Mouse (Mus musculus): ENCODE measurements around the gene Dlg2.
A peak's percentile ranks its signal among the peaks of the same experiment; 100 is the strongest.

Gene Dlg2

DNA sequence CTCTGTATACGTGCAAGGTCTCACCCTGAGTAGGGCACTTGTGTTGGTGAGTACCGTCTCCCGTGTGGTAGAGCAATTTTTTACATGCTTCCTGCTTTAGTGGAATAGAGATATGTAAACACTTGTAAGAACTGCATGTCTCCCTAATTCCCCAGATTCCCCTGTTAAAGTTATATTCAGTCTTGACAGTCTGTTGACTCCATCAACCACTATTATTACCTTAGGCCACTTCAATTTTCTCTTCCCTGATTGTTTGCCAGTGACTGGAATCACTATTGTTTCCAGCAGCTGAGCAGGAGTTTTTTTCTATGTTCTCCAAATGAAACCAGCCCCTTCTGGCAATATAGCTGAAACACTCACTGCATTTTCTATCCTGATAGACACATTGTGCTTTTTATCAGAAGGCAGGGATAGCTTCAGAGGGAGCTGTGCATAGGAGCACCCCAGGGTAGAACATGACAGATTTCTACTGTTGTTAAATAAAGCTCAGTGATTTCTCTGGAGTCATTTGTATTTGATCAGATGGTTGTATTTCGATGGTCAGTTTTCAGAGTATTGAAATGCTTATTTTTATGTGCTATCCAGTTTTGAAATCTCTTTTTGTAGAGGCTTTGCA lies 1314.6 kb downstream of the Dlg2 start:
- no peak for DNase-seq

DNA sequence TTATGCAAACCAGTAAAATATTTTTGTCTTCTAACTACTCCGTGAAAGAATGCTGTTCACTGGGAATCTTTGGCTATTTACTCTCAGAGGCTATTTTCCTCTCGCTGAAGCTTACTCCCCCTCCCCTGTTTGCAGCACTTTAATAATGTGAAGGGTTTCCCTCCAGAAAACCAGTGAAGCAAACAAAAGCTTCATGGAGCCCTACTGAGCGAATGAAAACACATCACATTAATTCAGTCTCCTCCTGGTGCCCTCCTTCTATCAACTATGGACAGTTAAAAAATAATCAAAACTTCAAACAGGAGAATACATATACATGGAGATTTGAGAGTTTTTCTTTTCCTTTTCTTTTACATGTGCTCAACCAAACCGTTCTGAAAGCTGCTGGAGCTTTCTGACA lies 1330.2 kb downstream of the Dlg2 start:
- no peak for DNase-seq

DNA sequence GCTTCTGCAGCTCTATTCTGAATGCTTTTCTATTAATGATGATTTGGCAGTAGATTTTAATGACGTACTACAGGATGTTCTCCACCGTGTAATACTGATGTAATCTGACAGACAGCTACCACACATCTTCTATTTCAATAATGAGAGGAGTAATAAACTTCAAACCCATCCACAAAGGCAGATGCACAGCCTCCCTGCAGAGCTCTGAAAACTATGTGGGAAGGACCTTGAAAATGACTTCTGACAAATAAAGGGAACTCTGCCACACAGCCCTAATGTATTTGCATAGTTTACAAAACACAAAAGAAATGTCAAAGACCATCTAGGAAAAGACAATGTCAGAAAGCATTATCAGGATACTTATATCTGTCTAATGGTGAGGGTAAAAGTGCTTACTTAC lies 1334.3 kb downstream of the Dlg2 start:
- DNase-seq: no peak

DNA sequence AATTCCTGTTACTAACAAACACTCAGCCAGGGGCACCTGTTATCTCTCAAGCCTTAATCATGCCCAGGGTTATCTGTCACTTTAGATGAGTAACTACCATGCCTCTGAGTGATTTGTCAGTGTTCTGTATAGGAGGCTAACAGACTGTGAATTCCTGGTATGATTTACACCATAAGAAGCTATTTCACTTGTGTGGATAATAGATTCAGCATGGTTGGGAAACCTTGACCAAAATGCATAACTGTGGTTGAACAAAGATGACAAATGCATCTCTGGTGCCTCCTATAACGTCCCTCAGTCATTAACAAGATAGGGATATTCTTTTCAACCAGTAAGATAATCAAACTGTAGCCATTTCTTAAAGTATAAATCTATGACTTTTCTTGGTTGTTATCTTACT lies 1341.5 kb downstream of the Dlg2 start:
- DNase-seq: no peak

DNA sequence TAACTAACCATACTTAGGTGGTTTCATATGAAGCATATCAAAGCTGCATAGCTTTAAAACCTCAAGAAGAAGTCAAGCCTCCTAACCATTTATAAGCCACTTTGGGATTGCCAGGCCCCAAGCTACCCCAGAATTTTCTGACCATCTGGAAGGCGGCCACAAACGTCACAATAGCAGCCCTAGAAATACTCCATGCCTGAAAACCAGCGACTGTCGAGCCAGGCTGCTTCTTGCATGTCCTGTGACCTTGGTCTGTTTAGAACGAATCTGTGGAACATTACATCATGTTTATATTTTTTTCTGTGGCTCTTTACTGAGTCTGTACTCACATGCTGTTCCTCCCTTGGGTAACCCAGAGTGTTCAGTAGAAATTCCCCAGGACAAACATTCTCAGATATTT lies 1355.7 kb downstream of the Dlg2 start:
- DNase-seq: no peak

DNA sequence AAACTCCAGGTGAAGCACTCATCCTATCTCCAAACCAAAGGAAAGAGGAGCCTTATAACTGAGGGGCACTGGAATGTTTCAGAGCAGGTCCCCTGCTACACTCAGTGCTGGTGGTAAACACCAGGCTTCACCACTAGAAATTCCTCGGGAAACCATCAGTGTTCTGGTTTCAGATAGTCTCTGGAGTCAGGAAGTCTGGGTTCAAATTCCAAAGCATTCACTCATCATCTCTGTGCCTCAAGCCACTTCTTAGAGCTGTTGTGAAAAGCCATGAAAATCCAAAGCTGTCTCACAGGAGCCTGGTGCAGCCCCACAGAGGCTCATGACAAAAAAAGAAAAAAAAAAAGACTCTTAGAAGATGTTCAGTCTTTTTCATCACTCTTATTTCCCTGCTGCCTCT lies 1369.3 kb downstream of the Dlg2 start:
- no peak for DNase-seq

DNA sequence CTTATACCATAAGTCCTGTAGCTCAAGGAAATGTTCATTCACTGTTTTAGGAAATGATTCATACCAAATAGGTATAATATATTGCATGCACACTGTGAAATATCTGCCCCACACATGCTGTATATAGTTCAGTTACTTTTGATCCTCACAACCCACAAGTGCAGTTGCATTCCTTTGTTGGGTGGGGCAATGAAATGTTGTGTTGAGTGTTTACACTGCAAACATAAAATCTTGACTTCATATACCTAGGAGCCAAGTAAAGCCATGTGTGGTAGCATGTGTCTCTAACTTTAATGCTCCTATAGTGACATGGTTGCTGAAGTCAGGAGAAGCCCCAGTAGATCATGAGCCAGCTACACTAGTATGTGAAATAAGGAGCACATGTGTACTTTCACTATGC lies 1372.9 kb downstream of the Dlg2 start:
- DNase-seq: no peak

DNA sequence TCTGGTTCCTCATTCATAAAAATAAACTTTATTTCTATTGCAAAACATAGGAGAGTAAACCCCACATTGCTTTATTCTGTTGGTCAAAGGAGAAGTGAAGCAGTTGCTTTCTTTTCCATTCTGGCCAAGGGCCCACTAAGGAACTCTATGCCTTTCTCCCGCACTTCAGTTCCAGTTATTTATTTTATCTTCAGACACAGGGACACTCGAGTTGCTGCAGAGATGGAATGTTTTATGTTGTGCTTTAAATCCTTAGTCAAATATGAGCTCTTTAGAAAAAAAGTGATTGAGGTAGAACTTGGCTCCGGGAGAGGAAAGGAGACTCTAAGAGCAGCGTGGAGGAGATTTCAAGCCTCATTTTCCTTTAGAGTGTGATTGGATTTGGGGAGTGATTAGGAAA lies 1377.2 kb downstream of the Dlg2 start:
- DNase-seq: no peak

DNA sequence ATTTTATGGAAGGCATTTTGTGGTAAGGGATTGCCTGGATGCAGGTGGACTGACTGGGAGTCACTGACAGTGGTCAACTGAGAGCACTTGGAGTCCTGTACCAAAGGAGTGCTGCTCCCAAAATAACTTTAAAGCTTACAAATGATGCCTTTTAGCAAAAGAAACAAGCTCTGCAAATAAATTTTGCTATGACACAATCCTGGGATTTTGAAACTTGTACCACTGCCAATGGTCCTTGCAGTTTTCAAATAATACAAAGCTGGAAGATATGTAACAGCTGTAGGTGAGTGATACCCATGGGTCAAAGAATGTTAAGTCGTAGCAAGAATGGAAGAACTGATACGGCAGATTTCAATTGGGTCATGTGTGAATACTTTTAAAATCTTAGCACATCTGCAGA lies 1380.5 kb downstream of the Dlg2 start:
- peak; percentile 3 for DNase-seq

DNA sequence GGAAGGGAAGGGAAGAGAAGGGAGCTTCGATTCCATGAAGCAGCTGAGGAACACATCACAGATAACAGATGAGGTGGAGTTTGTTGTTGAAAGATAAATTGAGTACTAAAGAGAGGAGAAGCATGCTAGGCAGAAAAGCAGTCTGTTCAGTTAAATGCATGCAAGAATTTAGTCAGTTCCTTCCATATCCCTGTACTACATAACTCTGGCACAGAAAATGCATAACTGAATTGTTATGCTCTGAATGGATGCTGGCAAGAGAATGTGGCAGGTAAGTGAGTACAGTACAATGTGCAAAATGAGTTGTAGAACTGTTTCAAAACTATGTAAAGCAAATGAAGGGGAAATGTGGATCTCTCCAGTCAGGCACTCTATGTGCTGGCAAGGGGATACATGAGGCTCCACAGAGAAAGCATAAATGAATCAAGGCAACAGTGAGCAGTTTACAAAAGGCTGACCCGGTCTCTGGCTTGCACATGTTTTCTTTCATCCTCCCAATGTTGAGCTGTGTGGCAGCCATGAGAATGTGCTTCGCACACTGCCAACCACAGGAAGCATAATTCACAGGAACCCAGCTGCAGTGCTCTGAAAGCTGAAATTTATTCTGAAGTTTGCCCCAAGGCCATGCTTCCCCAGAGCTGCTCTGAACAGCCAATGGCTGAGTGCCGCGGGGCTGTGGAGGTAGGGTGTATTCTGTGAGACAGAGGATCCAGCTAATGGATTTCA lies 1386.5 kb downstream of the Dlg2 start:
- no peak for DNase-seq

DNA sequence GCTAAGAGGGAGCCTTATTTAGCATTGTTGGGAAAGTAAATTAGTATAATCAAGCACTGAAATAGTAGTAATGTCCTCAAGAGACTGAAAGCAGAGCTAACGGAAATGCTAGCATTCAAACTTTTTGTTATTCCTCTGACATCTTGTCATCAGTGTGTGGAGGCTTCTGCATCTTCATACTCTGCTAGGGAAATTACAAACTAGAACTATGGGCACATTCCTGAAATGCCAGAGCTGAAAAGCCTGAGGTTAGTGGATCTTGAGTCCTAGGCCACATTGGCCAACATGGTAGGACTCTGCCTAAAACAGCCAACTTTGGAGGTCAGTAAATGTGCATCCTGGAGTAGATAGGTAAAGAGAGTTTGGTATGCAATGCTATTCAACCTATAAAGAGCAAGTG lies 1392.4 kb downstream of the Dlg2 start:
- no peak for DNase-seq

DNA sequence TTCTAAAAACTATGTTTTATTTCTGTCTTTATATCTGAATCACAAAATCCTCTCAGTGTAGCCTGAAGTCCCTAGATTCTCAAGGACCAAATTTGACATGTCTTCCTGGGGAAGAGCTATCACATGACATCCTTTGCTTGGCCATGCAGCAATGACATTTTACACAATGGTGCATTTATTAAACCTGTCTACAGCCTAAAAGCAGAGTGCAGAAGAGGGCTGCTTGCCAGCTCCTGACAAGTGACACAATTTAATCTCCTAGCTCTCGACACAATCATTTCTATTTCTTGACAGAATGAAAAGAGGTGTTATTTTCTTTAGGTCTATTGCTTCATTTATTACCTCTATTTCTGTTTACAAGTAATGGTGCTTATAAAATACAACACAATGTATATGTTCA lies 1400.4 kb downstream of the Dlg2 start:
- DNase-seq: no peak

DNA sequence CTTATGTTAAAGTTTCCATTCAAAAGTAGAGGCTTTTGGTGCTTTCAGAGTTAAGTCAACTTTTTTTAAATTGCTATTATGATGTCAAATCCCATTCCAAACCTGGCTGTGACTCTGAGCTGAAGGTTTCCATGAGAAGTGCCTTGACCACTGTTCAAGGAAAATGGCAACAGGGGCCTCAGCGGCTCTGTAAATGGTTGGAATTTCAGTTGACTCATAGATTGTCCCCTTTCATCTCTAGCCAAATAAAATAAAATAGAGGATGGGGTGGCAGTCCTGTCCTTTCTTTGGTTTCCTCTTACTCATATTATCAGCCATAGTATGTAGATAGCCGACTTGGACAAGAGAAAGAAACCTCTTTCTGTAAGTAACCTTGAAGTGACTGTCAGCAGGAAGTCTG lies 1401.3 kb downstream of the Dlg2 start:
- no peak for DNase-seq

DNA sequence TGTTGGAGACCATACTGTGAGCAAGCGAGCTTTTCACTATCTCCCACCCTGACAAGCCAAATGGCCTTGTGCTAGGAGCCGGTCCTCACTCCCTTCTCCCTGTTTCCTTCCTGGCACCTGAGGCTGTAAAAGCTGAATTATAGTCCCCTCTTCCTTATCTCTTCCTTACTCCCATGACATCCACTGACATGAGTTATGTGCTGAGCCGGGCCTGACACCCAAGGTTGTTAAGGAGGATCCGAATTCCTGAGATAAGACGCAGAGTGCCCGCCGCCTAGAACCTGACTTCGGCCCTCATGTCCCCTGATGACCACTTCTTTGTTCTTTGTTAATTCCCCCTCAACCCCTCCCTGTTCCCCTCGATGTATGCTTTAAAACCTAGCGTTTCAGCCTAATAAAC lies 1409.9 kb downstream of the Dlg2 start:
- no peak for DNase-seq

DNA sequence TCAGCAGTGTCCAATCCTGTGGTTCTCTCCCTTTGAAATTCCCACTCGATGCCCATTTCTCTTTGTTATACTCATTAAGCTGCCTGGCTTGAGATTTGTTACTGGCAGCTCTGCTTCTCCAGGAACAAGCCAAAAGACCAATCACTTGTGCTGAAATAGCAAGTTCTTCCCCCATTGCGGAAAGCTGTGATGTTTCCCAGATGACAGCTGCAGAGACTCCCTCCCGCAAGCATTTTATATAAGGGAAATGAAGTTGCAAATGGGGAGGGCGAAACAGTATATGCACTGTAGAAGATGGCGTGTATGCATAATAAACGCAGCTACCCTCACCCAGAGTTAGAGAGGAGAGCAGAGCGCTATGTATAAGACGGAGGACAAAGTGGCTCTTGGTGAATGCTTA lies 1417.5 kb downstream of the Dlg2 start:
- no peak for DNase-seq

DNA sequence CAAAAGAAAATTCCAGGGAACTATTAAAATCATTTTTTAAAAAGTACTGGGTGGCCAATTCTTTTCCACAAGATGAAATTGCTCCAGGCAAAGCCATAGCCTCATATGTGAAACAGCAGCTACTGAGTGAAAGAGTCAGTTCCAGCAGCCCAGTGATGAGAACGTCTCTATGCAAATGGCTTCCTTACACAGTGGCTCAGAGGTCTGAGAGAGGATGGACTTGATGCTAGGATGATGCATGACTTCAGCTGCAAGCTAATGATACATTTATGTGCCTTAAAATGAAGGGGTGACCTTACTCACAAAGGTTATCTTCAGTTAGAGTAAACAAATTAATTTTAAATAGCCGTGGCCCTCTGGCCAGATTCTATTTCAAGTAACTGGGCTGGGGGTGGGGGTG lies 1420.5 kb downstream of the Dlg2 start:
- no peak for DNase-seq

DNA sequence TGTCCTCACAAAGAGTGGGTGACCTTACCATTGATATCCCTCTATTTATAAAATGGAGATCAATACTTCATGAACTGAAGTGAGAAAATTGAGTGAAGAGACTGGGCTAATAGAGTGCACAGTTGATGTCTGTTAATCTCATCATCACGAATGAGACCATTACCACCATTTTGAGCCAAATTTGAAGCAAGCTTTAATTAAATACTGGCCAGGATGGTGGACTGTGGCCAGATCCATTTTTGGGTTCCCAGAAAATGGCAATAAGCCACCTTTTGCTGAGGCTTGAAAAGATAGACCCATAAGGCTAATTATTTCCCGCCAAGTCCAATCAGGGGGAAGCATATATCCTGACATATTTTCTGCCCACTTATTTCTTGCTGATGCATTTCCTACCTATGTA lies 1421.0 kb downstream of the Dlg2 start:
- no peak for DNase-seq

DNA sequence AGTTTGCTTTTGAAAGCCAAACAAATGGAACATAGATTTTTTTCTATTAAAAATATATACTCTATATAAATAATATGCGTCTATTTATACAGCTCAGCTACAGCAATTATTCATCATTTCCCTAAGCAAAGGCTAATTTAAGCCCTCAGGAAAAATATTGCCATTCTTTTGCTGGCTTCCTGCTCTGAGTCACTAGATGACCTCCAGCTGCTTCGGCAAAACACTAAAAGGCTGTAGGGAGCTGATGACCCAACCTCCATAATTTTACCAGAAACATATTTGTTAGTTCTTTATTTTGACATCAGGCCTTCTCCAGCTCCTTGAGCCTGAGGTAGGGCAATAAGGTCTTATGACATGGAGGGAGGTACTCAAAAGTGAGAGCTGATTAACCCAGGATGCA lies 1426.0 kb downstream of the Dlg2 start:
- DNase-seq: no peak

DNA sequence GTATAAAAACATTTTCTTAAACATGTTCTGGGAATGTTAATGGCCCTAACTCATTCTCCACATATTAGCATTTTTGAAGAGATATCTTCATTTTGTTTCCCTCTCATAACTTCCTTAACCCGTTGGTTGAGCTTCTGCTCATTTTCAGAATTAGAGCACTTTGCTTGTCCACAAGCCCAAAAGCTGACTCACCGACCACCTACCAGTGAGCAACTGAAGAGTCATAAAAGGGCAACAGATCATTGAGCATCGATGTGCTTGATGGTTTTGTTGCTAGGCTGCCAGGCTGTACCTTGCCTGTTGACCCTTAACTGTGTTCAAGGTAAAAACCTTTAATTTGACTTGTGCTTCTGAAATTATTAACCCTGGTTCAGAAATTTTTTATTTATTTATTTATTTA lies 1440.3 kb downstream of the Dlg2 start:
- no peak for DNase-seq

DNA sequence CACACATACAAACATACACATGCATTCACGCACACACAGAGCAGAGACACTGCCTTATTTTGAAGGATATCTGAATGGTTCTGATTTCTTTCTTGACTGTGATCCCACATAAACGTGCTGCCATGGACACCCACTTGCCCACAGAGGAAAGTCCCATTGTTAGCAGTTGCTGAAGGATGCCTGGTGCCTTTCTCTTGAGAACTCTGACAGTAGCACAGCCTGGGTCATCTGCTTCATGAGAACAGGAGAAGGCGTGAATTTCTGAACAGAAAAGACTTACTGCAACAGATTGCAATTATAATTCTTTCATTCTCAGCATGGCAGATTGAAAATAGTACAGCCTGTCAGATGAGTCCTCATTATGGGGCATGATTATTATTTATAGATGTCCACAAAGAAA lies 1442.6 kb downstream of the Dlg2 start:
- no peak for DNase-seq

DNA sequence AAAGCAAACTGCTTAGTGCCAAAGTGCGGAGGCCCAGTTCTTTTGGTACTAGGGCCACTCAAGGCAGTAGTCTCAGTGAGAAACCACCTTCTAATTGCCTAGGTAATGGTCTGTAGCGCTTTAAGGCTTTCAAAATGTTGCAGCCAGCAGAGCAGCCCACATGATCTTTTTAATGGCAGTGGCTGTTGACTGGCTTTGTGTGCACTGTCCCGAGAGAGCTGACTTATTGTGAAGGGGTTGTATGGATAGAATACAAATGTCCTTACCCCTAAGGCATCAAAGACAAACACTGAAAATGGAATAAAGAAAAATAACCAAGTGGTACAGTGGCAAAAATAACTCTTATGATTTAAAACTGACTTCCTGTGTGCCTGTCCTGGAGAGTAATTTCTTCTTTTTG lies 1443.3 kb downstream of the Dlg2 start:
- no peak for DNase-seq

DNA sequence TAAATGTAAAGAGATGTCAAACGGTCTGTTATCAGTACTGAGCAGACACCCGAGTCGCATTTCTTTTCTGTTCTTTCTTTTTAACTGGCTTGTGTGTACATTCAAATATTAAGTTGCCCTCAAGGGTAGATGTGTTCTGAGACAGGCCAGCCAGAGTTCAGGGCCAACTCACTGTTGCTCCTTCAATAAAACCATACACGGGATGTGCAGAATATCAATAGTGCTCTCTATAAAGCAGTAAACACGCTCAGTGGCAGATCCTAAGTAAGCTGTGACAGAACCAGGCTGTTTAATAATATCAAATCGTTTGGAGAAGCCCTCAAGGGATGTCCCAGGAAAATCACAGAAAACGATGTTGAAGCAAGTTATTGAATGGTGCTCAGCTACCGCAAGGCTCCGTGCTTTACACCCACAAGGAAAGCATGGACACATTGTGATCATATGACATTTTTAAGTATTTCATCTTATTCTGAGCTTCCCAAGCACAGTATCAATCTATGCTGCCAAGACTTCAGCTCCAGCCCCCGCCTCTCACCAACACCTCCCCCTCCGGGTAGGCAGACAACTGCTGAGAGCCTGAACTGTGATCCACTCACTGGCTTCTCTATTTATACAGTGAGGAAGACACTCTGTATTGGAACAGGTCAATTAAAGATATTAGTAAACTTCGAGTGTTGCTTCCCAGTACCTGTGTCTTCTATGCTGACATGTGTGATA lies 1458.6 kb downstream of the Dlg2 start:
- no peak for DNase-seq

DNA sequence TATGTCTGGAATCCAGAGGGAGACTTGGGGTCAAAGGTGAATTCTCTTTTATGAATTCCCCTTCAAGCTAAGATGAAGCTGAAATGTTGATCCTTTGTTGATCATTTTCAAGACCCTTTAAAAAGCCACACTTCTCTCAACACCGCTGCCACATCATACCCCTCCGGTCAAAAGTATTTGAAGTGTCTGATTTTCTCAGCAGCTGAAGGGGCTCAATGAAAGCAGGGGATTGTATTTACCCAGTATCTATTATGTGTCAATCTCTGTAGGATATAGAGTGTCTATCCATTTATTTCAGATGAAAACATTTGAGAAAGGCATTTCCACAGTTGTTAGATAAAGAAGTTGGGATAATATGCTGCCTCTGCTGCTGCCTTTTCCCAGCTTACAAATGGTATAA lies 1459.7 kb downstream of the Dlg2 start:
- no peak for DNase-seq

DNA sequence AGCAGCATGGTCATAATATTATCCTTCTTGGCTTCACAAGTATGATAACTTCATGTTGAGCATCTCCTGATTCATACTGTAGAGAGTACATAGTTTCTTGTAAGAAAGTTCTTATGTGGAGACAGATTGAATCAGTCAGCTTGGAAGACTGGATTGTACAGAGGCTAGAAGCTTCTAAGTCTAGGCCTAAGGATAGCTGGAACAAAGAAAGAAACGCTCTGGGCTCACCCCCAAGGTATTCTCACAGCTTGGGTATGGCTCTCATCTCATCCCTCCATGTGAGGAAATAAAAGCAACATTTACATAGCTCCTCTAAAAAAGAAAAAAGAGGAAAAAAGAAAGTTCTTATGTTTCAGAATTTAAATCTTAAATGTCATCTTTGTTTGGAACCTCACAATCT lies 1466.8 kb downstream of the Dlg2 start:
- DNase-seq: no peak

DNA sequence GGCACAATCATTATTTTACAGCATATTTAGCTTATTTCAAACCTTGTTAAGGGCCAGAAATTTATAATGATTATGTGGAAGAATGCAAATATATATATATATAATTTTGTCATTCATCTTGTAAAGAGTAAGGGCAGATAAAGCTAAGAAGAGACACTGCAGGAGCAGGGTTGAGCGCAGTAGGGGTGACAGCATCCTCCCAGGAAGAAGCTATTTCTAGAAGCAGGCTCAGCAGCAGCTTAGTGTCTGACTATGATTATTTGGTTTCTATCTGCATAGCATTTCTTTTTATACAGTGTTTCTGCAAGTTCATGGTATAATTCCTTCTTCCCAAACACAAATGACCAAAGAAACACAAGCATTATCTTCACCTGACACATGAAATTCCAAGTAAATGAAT lies 1479.1 kb downstream of the Dlg2 start:
- DNase-seq: no peak

Data from lung, postnatal 14 days (tissue).